18 mouse cellular contexts compared by ENCODE assay signal in the genomic region with DNA sequence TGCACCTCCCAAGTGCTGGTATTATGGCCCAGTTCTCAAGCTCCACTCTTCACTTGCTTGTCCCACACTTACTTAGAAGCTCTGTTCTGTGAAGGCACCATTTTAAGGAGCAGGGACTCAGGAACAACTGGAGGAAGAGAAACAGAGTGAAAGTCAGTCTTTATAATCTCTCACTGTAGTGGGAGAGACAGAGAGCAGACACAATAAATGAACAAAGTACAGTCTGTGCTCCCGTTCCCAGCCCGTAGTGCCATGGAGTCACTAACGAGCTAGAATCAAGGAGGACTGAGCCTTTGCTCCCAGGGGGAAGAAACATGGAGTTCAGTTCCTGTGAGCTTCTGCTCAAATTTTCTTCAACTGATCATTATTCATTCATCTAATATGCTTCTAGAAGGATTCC.
"Had no signal": no experiment of that assay in that cellular context is flagged by ENCODE, and none has a peak within 500 bp of the region (broad histone marks: within the 10 kb centered on the region; RNA-seq: fewer than 3 reads in every experiment).

No protein-coding gene starts in this region.

- H3K9ac ChIP-seq: lung, embryonic 14.5 days; midbrain, embryonic 12.5 days; neural tube, embryonic 13.5 days; neural tube, embryonic 15.5 days; stomach, embryonic 15.5 days had no signal

- H3K9me3 ChIP-seq: midbrain, embryonic 10.5 days; midbrain, embryonic 12.5 days; neural tube, embryonic 13.5 days; neural tube, embryonic 15.5 days; stomach, embryonic 15.5 days had no signal

- H3K4me2 ChIP-seq: lung, embryonic 14.5 days; midbrain, embryonic 12.5 days; neural tube, embryonic 13.5 days; neural tube, embryonic 15.5 days; stomach, embryonic 15.5 days had no signal

- H3K27me3 ChIP-seq: midbrain, embryonic 12.5 days; neural tube, embryonic 13.5 days; neural tube, embryonic 15.5 days; stomach, embryonic 15.5 days had no signal

- H3K27ac ChIP-seq: midbrain, embryonic 10.5 days; midbrain, embryonic 12.5 days; neural tube, embryonic 13.5 days; neural tube, embryonic 15.5 days; stomach, embryonic 15.5 days; stomach, postnatal 0 days had no signal

- H3K4me1 ChIP-seq: midbrain, embryonic 10.5 days; midbrain, embryonic 12.5 days; neural tube, embryonic 13.5 days; neural tube, embryonic 15.5 days; stomach, embryonic 15.5 days had no signal

- H3K36me3 ChIP-seq: midbrain, embryonic 10.5 days; midbrain, embryonic 12.5 days; neural tube, embryonic 13.5 days; neural tube, embryonic 15.5 days; stomach, embryonic 15.5 days had no signal

- ATAC-seq: midbrain, embryonic 16.5 days had no signal

- DNase-seq: lung, adult 18-20 months; lung, embryonic 14.5 days; lung, postnatal 10 days; lung, postnatal 4 days; midbrain, embryonic 14.5 days; retina, postnatal 1 day; right cerebral cortex, adult 18-20 months; thymus, adult 2 months; thymus, postnatal 25 days; thymus, postnatal 4 days had no signal

- H3K4me3 ChIP-seq: midbrain, embryonic 10.5 days; midbrain, embryonic 12.5 days; myocyte; neural tube, embryonic 13.5 days; neural tube, embryonic 15.5 days; stomach, embryonic 15.5 days had no signal
